Mouse (Mus musculus): Measurements from ENCODE around the gene Gm13276.
"Not testable (repeated sequence)": the region's sequence is repeated elsewhere in the genome, so short reads cannot be mapped to it uniquely, and the experiment has no call there.

- not testable (repeated sequence) for TF ChIP-seq CTCF (IDR thresholded peaks at IDR 0.05; ENCODE audit: extremely low read depth, insufficient read depth, insufficient read length, insufficient replicate concordance); POLR2A (IDR thresholded peaks at IDR 0.05; ENCODE audit: low read depth, low read length)
These were observed 3.2 kb upstream of the Gm13276 start for GRCm38 (mm10) chr4:88782335-88782734.

Measured in spleen, adult 2 months (tissue).